Mouse (Mus musculus) layer of hippocampus, adult 18-20 months (tissue): ENCODE data around the gene Olfr1370. TPM values are rescaled to one million over a fixed set of nuclear protein-coding genes. Genes with fewer than 3 reads are reported as not detected.
A peak's percentile ranks its signal among the peaks of the same experiment; 100 is the strongest.
"Not testable (repeated sequence)": the region's sequence is repeated elsewhere in the genome, so short reads cannot be mapped to it uniquely, and the experiment has no call there.

ENCODE experiments used
- DNase-seq, 2 experiments: peaks; one replicate each; pipeline ENCODE4 v3.0.0; 2022; ENCODE audit warnings: low spot score in 2 of 2
- long read RNA-seq: library from polyadenylated mRNA; stranded (forward); transcript quantifications from one replicate; pipeline ENCODE4 v2.0.0, GENCODE M21; 2021
- total RNA-seq, 2 experiments: library from RNA; stranded (reverse); gene quantifications; 2 replicates each; pipeline ENCODE4 v1.2.3; 2021

The Olfr1370 gene
- not detected for total RNA-seq
- long read RNA-seq: 0 reads

GRCm38 (mm10) chr13:21074847-21075246, at the start of gene Olfr1370:
Gene Olfr1370, minus strand, starts transcription at chr13:21074947.
- no peak for DNase-seq

- no peak for DNase-seq
Observed at GRCm38 (mm10) chr13:21114121-21114520, 39.4 kb upstream of the Olfr1370 start.

- not testable (repeated sequence) for DNase-seq
Observed at GRCm38 (mm10) chr13:21111183-21111582, 36.4 kb upstream of the Olfr1370 start, which contains the start of gene Olfr1369-ps1. Gene Olfr1369-ps1, plus strand, starts transcription at chr13:21111483.

- no peak for DNase-seq
Observed at GRCm38 (mm10) chr13:21110441-21110840, 35.7 kb upstream of the Olfr1370 start.

- DNase-seq: no peak
Observed at GRCm38 (mm10) chr13:21109759-21110158, 35.0 kb upstream of the Olfr1370 start.

GRCm38 (mm10) chr13:21082686-21083085, 7.9 kb upstream of the Olfr1370 start:
- DNase-seq: no peak

GRCm38 (mm10) chr13:21066021-21066420, 8.7 kb downstream of the Olfr1370 start:
- DNase-seq: no peak

GRCm38 (mm10) chr13:21050118-21050517, 24.6 kb downstream of the Olfr1370 start:
- DNase-seq: no peak

- DNase-seq: no peak
Observed at GRCm38 (mm10) chr13:21040589-21041199, 34.1 kb downstream of the Olfr1370 start.

- no peak for DNase-seq
Observed at GRCm38 (mm10) chr13:21035981-21036380, 38.8 kb downstream of the Olfr1370 start.

- peak in 1 of 2 experiments; percentile 6 for DNase-seq
Observed at GRCm38 (mm10) chr13:21035011-21035410, 39.7 kb downstream of the Olfr1370 start.

- peak; percentile 9 to 26 for DNase-seq
Observed at GRCm38 (mm10) chr13:21033176-21033575, 41.6 kb downstream of the Olfr1370 start.

- peak in 1 of 2 experiments; percentile 9 for DNase-seq
Observed at GRCm38 (mm10) chr13:21024831-21025230, 49.9 kb downstream of the Olfr1370 start.

Other genes with a start within 250 kb of the Olfr1370 start
- not detected for gene Olfr1369-ps1, start 36.5 kb upstream of the Olfr1370 start, total RNA-seq
- not detected for gene Olfr263, start 54.7 kb upstream of the Olfr1370 start, total RNA-seq
- gene Olfr1368, start 70.9 kb upstream of the Olfr1370 start, total RNA-seq: not detected
- 10 to 100 TPM; 42.0 to 45.1 TPM for gene Trim27, start 104.5 kb upstream of the Olfr1370 start, total RNA-seq
- not detected for gene Gpx5, start 217.8 kb upstream of the Olfr1370 start, total RNA-seq
- gene Gpx6, start 237.2 kb upstream of the Olfr1370 start, total RNA-seq: not detected